Mouse (Mus musculus) stomach, embryonic 14.5 days (tissue): ENCODE results near the gene Sec23a. TPM values are rescaled to one million over a fixed set of nuclear protein-coding genes. Genes with fewer than 3 reads are reported as not detected.

Experiments
- ATAC-seq: fragments of 200-750 bp; cut with Nextera tagmentation; 2 replicates; pipeline ENCODE4 v1.8.0; 2017; ENCODE audit warnings: low read depth, moderate TSS enrichment; ENCODE audit not compliant: insufficient number of reproducible peaks, insufficient read depth, low FRiP score
- H3K27ac ChIP-seq: fragments of 300-500 bp; sonication (generic); 2 replicates; pipeline ENCODE4 v1.5.1; 2014; ENCODE audit warnings: mild to moderate bottlenecking, low read length, moderate library complexity, mixed read lengths
- H3K27me3 ChIP-seq: fragments of 300-500 bp; sonication (generic); 2 replicates; pipeline ENCODE4 v1.6.1; 2014; ENCODE audit warnings: low read length, control low read depth, mixed read lengths; ENCODE audit not compliant: control insufficient read depth, insufficient read depth
- H3K36me3 ChIP-seq: fragments of 300-500 bp; sonication (generic); 2 replicates; pipeline ENCODE4 v1.6.1; 2014; ENCODE audit warnings: mild to moderate bottlenecking, control low read depth, low read length, moderate library complexity, mixed read lengths; ENCODE audit not compliant: control insufficient read depth, insufficient read depth
- H3K4me1 ChIP-seq: fragments of 300-500 bp; sonication (generic); 2 replicates; pipeline ENCODE4 v1.6.1; 2014; ENCODE audit warnings: low read length, control low read depth, mixed read lengths; ENCODE audit not compliant: control insufficient read depth, insufficient read depth
- H3K4me2 ChIP-seq: fragments of 300-500 bp; sonication (generic); replicated peaks from 2 replicates; pipeline ENCODE4 v1.6.1; 2014; ENCODE audit warnings: low read depth, low read length, control low read depth
- H3K4me3 ChIP-seq: fragments of 300-500 bp; sonication (generic); 2 replicates; pipeline ENCODE4 v1.5.1; 2014; ENCODE audit warnings: low read depth, low read length, control low read depth
- H3K9ac ChIP-seq: fragments of 300-500 bp; sonication (generic); replicated peaks from 2 replicates; pipeline ENCODE4 v1.6.1; 2014; ENCODE audit warnings: low read depth, mild to moderate bottlenecking, control low read depth, low read length, moderate library complexity, mixed read lengths
- H3K9me3 ChIP-seq: fragments of 300-500 bp; sonication (generic); 2 replicates; pipeline ENCODE4 v1.6.1; 2016; ENCODE audit warnings: low read depth, low read length, control low read depth; ENCODE audit not compliant: control insufficient read depth
- WGBS: fragments of 180-500 bp; shearing (Covaris S2); extraction: QIAGEN DNeasy Blood & Tissue Kit; methylation state at CpG from one replicate; pipeline ENCODE4 v1.1.7; 2014; 5-methylcytosine and 5-hydroxymethylcytosine counted together
- polyA plus RNA-seq: library from polyadenylated mRNA; unstranded; fragments of >200 nt; fragmentation: Nextera tagmentation; extraction: Ambion mirVana; gene quantifications from 2 replicates; pipeline ENCODE4 v1.2.1, GENCODE M21; 2014

Sec23a gene
- polyA plus RNA-seq, 1 experiment from 2014 or later = 80.6 TPM

DNA sequence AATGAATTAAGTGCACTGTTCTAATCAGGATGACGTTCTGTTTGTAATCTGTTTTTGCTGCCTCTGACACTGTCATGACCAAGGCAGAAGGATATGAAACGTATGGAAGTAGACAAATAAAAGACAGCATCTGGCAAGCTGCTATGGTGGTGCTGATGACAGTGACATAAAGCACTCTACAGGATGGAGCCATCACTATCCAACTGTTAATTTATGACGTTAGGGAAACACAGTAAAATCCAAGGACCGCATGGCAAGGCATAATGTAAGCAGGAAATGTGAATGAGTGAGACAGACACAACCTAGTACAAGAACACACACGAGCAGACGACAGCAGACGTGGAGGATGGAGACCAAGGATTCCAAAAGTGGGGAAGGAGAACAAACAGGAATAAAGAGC, 55.2 kb downstream of the Sec23a start:
- Histone ChIP-seq H3K36me3 (peaks cover 14% of the 10 kb centered on the region), H3K4me3 (no peak overlapping the region), H3K9ac (no peak overlapping the region), H3K27ac (no peak overlapping the region), H3K4me2 (no peak overlapping the region), H3K4me1 (0 out of 2 replicates have a peak, but pooled peaks cover 3% of the 10 kb centered on the region), H3K9me3 (no peaks in the 10 kb centered on the region), H3K27me3 (no peaks in the 10 kb centered on the region)
- ATAC-seq = no peak
- 32% methylated on average over 7 of the region's 7 CpGs for WGBS

DNA sequence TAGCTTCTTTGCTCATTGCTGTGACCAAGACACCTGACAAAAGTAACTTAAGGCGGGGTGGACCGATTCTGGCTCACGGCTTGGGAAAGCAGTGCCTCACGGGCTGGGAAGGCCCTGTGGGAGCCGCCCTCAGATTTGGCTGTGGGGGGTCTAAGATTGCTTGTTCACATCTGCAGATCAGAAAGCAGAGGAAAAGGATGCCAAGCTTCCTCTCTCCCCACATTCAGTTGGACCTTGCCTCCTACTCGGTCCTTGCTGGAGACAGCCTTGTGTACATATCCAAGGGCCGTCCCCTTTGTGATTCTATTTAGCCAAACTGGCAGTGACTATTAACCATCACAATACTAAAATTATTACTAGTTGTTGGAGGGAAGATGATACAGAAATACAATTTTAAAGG, 55.7 kb downstream of the Sec23a start:
- Histone ChIP-seq H3K4me1 (0 out of 2 replicates have a peak, but pooled peaks cover 3% of the 10 kb centered on the region), H3K9me3 (no peaks in the 10 kb centered on the region), H3K4me3 (no peak overlapping the region), H3K36me3 (peaks cover 14% of the 10 kb centered on the region), H3K9ac (no peak overlapping the region), H3K4me2 (no peak overlapping the region), H3K27ac (no peak overlapping the region), H3K27me3 (no peaks in the 10 kb centered on the region)
- no peak for ATAC-seq
- 57% methylated on average over 7 of the region's 7 CpGs for WGBS

DNA sequence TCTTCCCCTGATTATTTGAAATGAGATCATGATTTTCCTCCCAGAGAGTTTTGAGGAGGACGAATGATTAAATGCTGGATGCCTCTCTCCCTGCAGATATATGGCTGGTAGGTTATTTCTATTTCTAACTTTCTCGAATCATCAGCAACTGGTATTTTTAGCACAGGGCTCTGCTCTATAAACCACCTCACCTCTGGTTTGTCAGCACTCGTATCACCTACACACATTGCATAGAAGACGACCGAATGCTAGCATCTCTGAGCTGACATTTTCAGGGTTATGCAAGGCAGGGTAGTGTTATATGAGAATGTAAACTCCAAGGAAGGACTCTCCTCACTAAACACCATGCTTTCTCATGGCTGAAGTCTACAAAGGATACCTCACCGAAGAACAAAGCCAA, 63.9 kb downstream of the Sec23a start:
- ATAC-seq = no peak
- no peaks in the 10 kb centered on the region for H3K27me3 ChIP-seq
- H3K4me1 ChIP-seq = no peaks in the 10 kb centered on the region
- no peak overlapping the region for H3K4me2 ChIP-seq
- H3K9ac ChIP-seq = no peak overlapping the region
- no peaks in the 10 kb centered on the region for H3K9me3 ChIP-seq
- H3K4me3 ChIP-seq = no peak overlapping the region
- 86% methylated on average over 6 of the region's 6 CpGs for WGBS
- no peak overlapping the region for H3K27ac ChIP-seq
- H3K36me3 ChIP-seq = no peaks in the 10 kb centered on the region

DNA sequence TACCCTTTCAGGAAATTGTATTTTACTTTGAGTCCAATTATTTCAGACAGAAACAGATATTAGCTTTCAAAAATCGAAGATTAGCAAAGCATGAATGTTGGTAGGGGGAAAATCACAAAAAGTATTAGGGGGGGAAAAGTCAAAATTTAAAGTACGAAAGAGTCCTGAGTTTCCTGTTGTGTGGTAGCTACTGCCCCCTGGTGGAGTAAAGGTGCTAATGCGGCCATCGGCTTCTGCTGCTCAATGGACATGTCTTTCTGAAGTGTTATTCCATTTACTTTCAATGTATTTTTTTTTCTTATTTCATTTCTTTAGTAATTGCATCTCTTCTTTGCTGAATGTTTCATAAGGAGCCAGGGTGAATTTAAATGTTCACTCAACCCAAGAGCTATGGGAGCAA, 64.6 kb downstream of the Sec23a start:
- Histone ChIP-seq H3K4me3 (no peak overlapping the region), H3K36me3 (no peaks in the 10 kb centered on the region), H3K9me3 (no peaks in the 10 kb centered on the region), H3K9ac (no peak overlapping the region), H3K27ac (no peak overlapping the region), H3K27me3 (no peaks in the 10 kb centered on the region), H3K4me2 (no peak overlapping the region), H3K4me1 (no peaks in the 10 kb centered on the region)
- no peak for ATAC-seq
- WGBS = 14% methylated on average over 4 of the region's 4 CpGs

DNA sequence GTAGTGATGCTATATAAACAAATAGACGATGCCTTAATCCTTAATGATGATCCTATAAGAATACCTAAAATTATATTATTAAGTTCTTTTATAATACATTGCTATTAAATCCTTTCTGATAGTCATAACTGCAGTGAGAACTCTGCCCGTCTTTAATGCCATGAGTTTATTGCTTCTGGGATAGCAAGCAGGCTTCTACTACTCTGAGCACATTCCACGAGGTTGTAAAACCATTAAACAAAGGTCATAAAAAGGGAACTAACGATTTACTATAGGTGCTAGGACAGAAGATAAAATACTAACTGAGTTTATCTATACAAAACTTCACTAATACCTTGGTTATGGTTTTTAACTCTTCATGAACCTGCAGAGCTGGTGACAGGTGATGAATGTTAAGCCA, 69.3 kb downstream of the Sec23a start:
- Histone ChIP-seq H3K4me3 (no peak overlapping the region), H3K27ac (no peak overlapping the region), H3K9me3 (no peaks in the 10 kb centered on the region), H3K27me3 (no peaks in the 10 kb centered on the region), H3K36me3 (no peaks in the 10 kb centered on the region), H3K9ac (no peak overlapping the region), H3K4me2 (no peak overlapping the region), H3K4me1 (no peaks in the 10 kb centered on the region)
- ATAC-seq = no peak
- 55% methylated on average over 4 of the region's 4 CpGs for WGBS

DNA sequence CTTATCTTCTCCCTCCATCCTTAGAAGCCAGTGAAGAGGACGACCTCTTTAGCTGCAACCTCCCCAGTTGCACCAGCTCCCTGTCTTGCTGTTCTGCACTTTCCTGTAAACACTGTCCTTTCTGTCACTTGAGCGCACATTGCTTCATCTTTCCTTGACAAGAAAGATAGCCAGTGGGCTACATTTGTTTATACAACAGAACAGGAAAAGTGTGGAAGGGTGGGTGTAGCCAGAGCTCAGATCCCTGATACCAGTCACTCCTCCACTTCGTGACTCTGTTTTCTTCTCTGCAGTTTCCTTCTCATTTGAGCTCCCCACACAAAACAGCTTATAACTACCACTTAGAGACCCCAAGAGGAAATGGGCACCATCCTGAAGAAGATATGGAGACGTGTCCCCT, 77.2 kb downstream of the Sec23a start:
- H3K4me2 ChIP-seq = no peak overlapping the region
- no peaks in the 10 kb centered on the region for H3K36me3 ChIP-seq
- no peaks in the 10 kb centered on the region for H3K4me1 ChIP-seq
- no peaks in the 10 kb centered on the region for H3K9me3 ChIP-seq
- H3K27me3 ChIP-seq = no peaks in the 10 kb centered on the region
- H3K4me3 ChIP-seq = no peak overlapping the region
- H3K9ac ChIP-seq = no peak overlapping the region
- 25% methylated on average over 4 of the region's 4 CpGs for WGBS
- no peak overlapping the region for H3K27ac ChIP-seq
- ATAC-seq = no peak

DNA sequence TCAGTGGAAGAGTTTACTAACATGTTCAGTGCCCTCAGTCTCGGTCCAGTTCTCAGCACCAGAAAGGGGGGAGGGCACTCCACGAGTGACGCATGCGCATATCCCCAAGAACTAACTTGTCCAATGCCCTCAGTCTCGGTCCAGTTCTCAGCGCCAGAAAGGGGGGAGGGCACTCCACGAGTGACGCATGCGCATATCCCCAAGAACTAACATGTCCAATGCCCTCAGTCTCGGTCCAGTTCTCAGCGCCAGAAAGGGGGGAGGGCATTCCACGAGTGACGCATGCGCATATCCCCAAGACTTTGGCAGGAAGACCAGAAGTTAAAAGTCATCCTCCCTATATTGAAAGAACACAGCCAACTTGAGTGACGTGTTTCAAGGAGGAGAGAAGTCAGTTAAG, 86.8 kb downstream of the Sec23a start:
- ATAC-seq = no peak
- H3K27me3 ChIP-seq = no peaks in the 10 kb centered on the region
- H3K4me1 ChIP-seq = no peaks in the 10 kb centered on the region
- no peak overlapping the region for H3K27ac ChIP-seq
- H3K4me2 ChIP-seq = no peak overlapping the region
- 88% methylated on average over 15 of the region's 15 CpGs for WGBS
- no peaks in the 10 kb centered on the region for H3K9me3 ChIP-seq
- no peak overlapping the region for H3K9ac ChIP-seq
- no peak overlapping the region for H3K4me3 ChIP-seq
- no peaks in the 10 kb centered on the region for H3K36me3 ChIP-seq

DNA sequence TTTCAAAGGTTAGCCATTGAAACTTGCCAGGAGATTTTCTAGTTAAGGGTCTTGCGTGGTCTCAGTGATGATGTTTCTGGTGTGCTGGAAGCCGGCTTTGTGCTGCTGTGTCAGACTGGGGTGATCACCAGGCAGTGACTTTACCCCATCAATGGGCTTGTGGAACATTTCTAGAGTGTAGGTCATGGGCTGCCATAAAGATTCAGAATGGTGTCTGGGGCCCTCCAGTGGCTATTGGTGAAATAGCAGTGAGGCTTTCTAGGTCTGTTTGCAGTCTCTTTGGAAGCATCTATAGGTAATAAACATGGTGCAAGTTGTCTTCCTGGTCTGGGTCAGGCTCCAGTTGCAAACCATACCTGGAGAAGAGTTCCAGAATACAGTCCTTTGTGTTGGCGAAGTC, 87.8 kb downstream of the Sec23a start:
- WGBS = 73% methylated on average over 3 of the region's 3 CpGs
- Histone ChIP-seq H3K4me1 (no peaks in the 10 kb centered on the region), H3K27ac (no peak overlapping the region), H3K4me2 (no peak overlapping the region), H3K36me3 (no peaks in the 10 kb centered on the region), H3K27me3 (no peaks in the 10 kb centered on the region), H3K9ac (no peak overlapping the region), H3K9me3 (no peaks in the 10 kb centered on the region), H3K4me3 (no peak overlapping the region)
- ATAC-seq = no peak

DNA sequence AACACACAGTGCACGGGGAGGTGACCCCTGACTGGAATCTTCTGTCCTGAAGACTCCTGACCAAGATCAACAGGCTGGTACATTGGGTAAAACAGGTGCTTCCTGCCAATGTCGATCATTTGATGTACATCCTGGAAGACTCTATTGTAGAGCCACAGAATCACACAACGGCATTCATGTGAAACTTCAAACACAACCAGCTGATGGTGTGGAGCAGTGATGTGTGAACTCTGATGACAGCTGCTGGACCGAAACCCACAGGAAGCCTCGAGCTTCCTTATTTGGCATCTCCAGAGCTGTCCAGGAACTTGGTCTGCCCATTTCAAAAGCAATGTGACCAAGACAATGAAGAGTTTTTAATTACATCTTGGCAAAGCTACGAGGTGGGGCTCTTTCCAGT, 91.0 kb downstream of the Sec23a start:
- H3K4me1 ChIP-seq = no peaks in the 10 kb centered on the region
- no peaks in the 10 kb centered on the region for H3K27me3 ChIP-seq
- 82% methylated on average over 6 of the region's 6 CpGs for WGBS
- no peak for ATAC-seq
- H3K9me3 ChIP-seq = no peaks in the 10 kb centered on the region
- H3K27ac ChIP-seq = no peak overlapping the region
- H3K4me2 ChIP-seq = no peak overlapping the region
- no peak overlapping the region for H3K4me3 ChIP-seq
- H3K36me3 ChIP-seq = no peaks in the 10 kb centered on the region
- no peak overlapping the region for H3K9ac ChIP-seq
